Mouse (Mus musculus): Measurements from ENCODE around the gene 1190002N15Rik. TPM values are rescaled to one million over a fixed set of nuclear protein-coding genes. Genes with fewer than 3 reads are reported as not detected.

Gene 1190002N15Rik
- polyA plus RNA-seq (2014; fragmentation: Illumina TruSeq; extraction: RNeasy Lipid Tissue Mini Kit (QIAGEN cat#74804); ENCODE audit: low read depth, low replicate concordance), result 92.8 TPM

GRCm38 (mm10) chr9:94537970-94538822 is at the start of gene 1190002N15Rik:
Gene 1190002N15Rik (minus strand): TSS chr9:94538081.

Other genes with a start within 250 kb of the 1190002N15Rik start
- gene Slc9a9, start 131.8 kb upstream of the 1190002N15Rik start, polyA plus RNA-seq (2014; fragmentation: Illumina TruSeq; extraction: RNeasy Lipid Tissue Mini Kit (QIAGEN cat#74804); ENCODE audit: low read depth, low replicate concordance), result 3.1 TPM